Mouse (Mus musculus) forebrain, embryonic 10.5 days (tissue): ENCODE results near the gene Rps6ka1. TPM values are rescaled to one million over a fixed set of nuclear protein-coding genes. Genes with fewer than 3 reads are reported as not detected.

Experiments
- DNase-seq: peaks from one replicate; pipeline ENCODE4 v3.0.0-alpha.2; 2017; ENCODE audit warnings: low spot score; ENCODE audit errors: extremely low spot score
- H3K27ac ChIP-seq: fragments of 300-500 bp; sonication (generic); 2 replicates; pipeline ENCODE4 v1.5.1; 2016; ENCODE audit warnings: mild to moderate bottlenecking
- H3K27me3 ChIP-seq: fragments of 300-500 bp; sonication (generic); 2 replicates; pipeline ENCODE4 v1.6.1; 2016; ENCODE audit warnings: mild to moderate bottlenecking; ENCODE audit not compliant: poor library complexity, severe bottlenecking
- H3K36me3 ChIP-seq: fragments of 300-500 bp; sonication (generic); replicated peaks from 2 replicates; pipeline ENCODE4 v1.6.1; 2016; ENCODE audit warnings: mild to moderate bottlenecking, moderate library complexity
- H3K4me1 ChIP-seq: fragments of 300-500 bp; sonication (generic); 2 replicates; pipeline ENCODE4 v1.6.1; 2016
- H3K4me3 ChIP-seq: fragments of 300-500 bp; sonication (generic); 2 replicates; pipeline ENCODE4 v1.5.1; 2016; ENCODE audit warnings: mild to moderate bottlenecking, moderate library complexity
- H3K9me3 ChIP-seq: fragments of 300-500 bp; sonication (generic); 2 replicates; pipeline ENCODE4 v1.6.1; 2016; ENCODE audit warnings: mild to moderate bottlenecking, moderate library complexity
- WGBS: fragments of 180-500 bp; shearing (Covaris S2); methylation state at CpG from one replicate; pipeline ENCODE4 v1.1.7; 2016; 5-methylcytosine and 5-hydroxymethylcytosine counted together
- polyA plus RNA-seq: library from polyadenylated mRNA; unstranded; fragments of >200 nt; fragmentation: Nextera tagmentation; extraction: Ambion mirVana; gene quantifications from 2 replicates; pipeline ENCODE4 v1.2.1, GENCODE M21; 2016

Rps6ka1 gene
- polyA plus RNA-seq, 1 experiment from 2014 or later: 42.7 TPM

DNA sequence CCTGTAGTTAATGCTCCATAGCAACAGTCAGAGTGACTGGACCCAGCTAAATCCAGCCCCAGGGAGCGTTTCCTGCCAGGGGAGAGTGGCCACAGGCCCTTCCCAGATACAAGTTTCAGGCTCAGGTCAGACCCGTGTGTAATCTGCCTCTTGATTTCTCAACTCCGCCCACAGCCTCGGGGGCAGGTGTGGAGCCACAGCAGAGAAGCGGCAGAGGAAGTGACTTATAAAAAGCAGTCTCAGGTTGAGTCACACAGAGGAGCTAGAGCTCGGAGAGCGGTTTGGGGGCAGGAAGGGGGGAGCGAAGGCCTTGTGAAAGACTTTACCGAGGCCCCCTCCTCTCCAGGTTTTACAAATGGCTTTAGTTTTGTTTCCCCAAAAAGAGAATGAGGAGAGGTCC, 46.6 kb downstream of the Rps6ka1 start:
- no peaks in the 10 kb centered on the region for H3K9me3 ChIP-seq
- peak overlapping the region; percentile 40; the same call in 1 of the 2 replicates for H3K27ac ChIP-seq
- H3K27me3 ChIP-seq: no peaks in the 10 kb centered on the region
- WGBS: 48% methylated on average over 9 of the region's 9 CpGs
- no peak overlapping the region for H3K4me3 ChIP-seq
- DNase-seq: no peak
- H3K4me1 ChIP-seq: peaks cover 8% of the 10 kb centered on the region
- no peaks in the 10 kb centered on the region for H3K36me3 ChIP-seq

- Histone ChIP-seq H3K9me3 (no peaks in the 10 kb centered on the region), H3K4me3 (no peak overlapping the region), H3K36me3 (no peaks in the 10 kb centered on the region), H3K4me1 (peaks cover 8% of the 10 kb centered on the region), H3K27me3 (no peaks in the 10 kb centered on the region), H3K27ac (no peak overlapping the region)
- 94% methylated on average over 7 of the region's 7 CpGs for WGBS
- DNase-seq: no peak
Observed at GRCm38 (mm10) chr4:133840501-133840900, 47.1 kb downstream of the Rps6ka1 start.

GRCm38 (mm10) chr4:133839385-133839826, 48.2 kb downstream of the Rps6ka1 start:
- DNase-seq: no peak
- no peak overlapping the region for H3K27ac ChIP-seq
- no peaks in the 10 kb centered on the region for H3K9me3 ChIP-seq
- no peaks in the 10 kb centered on the region for H3K27me3 ChIP-seq
- no peaks in the 10 kb centered on the region for H3K36me3 ChIP-seq
- no peak overlapping the region for H3K4me3 ChIP-seq
- 65% methylated on average over 4 of the region's 4 CpGs for WGBS
- H3K4me1 ChIP-seq: peaks cover 8% of the 10 kb centered on the region

DNA sequence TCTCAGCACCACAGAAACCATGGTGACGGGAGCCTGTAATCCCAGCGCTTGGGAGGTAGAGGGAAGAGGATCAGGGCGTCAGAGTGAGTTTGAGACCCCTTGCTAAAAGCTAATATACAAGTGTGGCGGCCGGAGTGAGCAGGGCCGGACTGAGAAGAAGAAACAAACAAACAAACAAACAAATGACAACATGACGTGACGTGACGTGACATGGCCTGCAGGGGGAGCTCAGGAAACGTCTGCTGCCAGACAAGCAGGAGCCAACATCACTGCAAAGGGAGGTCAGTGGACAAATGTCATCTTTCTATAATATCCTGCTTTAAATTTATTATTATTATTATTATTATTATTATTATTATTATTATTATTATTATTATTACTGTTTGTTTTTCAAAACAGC, 51.0 kb downstream of the Rps6ka1 start:
- peaks cover 8% of the 10 kb centered on the region for H3K4me1 ChIP-seq

DNA sequence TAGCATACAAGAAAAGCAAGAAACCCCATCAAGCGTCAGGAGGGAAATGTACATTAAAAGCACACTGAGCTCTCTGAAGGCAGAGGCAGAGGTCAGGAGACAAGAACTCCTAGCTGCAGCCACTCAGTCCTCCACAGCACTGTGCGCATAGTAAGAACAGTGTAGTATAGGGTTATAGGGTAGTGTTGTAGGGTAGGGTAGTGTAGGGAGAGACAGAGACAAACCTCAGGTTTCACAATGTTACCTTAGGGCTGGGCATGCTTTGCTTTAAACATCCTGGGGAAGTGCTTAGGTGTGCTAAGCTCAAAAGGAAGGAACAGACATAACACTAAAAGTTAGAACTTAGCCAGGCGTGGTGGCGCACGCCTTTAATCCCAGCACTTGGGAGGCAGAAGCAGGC, 52.4 kb downstream of the Rps6ka1 start:
- WGBS: 95% methylated on average over 5 of the region's 5 CpGs
- H3K27ac ChIP-seq: no peak overlapping the region
- H3K4me1 ChIP-seq: no peaks in the 10 kb centered on the region
- no peaks in the 10 kb centered on the region for H3K9me3 ChIP-seq
- no peaks in the 10 kb centered on the region for H3K27me3 ChIP-seq
- H3K36me3 ChIP-seq: no peaks in the 10 kb centered on the region
- no peak for DNase-seq
- H3K4me3 ChIP-seq: no peak overlapping the region

More for the DNA sequence above, 51.0 kb downstream of the Rps6ka1 start:
- Histone ChIP-seq H3K36me3 (no peaks in the 10 kb centered on the region), H3K4me3 (no peak overlapping the region), H3K27ac (no peak overlapping the region), H3K27me3 (no peaks in the 10 kb centered on the region), H3K9me3 (no peaks in the 10 kb centered on the region)
- WGBS: 65% methylated on average over 10 of the region's 10 CpGs
- peak; percentile 37 for DNase-seq

DNA sequence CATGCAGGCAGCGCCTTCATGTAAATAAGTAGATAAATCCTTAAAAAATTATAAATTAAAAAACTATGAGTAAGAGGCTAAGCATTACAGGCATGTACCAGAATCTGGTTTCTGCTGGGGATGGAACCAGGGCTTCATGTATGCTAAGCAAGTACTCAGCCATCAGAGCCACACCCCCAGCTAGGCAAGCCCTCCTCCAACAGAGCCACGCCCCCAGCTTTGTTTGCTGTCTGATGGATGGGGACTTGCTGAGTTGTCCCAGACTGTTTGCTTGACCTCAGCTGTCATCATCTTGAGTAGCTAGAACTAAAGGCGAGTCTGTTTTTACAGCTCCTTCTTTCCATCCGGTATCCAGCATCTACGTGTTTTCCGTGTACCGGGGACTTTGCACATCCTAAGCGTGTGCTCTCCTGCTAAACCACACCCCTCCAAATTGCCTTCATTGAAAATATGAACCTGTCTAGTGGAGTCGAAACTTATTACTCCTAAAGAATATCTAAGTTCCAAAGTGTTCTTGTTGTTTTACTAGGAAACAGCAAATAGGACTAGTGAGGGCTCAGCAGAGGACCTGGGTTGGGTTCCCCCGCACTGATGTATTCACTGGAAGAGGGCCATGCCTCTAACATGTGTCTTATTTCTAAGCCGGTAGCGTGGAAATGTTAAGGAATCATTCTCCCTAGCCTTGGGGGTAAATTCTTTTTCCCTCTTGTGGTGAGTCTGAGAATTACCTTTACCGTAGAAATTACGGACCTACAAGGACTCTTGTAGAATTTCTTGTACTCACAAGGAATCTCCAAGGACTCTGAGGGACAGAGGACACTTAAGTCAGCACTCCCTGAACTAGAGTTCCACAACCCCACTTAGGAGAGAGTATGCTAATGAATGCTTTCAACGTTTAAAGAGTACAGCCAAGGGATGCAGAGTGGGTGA, 54.4 kb downstream of the Rps6ka1 start:
- 80% methylated on average over 15 of the region's 15 CpGs for WGBS
- no peak for DNase-seq

GRCm38 (mm10) chr4:133830453-133830852, 57.1 kb downstream of the Rps6ka1 start:
- Histone ChIP-seq H3K4me3 (no peak overlapping the region), H3K27me3 (peaks cover 18% of the 10 kb centered on the region), H3K36me3 (no peaks in the 10 kb centered on the region), H3K4me1 (peaks cover 21% of the 10 kb centered on the region), H3K9me3 (no peaks in the 10 kb centered on the region), H3K27ac (no peak overlapping the region)
- WGBS: 100% methylated on average over 1 of the region's 1 CpGs
- DNase-seq: no peak

More for the DNA sequence above, 54.4 kb downstream of the Rps6ka1 start:
- H3K4me1 ChIP-seq: peaks cover 15% of the 10 kb centered on the region
- no peaks in the 10 kb centered on the region for H3K9me3 ChIP-seq
- H3K27me3 ChIP-seq: peaks cover 8% of the 10 kb centered on the region
- H3K27ac ChIP-seq: no peak overlapping the region
- H3K4me3 ChIP-seq: no peak overlapping the region
- H3K36me3 ChIP-seq: no peaks in the 10 kb centered on the region

DNA sequence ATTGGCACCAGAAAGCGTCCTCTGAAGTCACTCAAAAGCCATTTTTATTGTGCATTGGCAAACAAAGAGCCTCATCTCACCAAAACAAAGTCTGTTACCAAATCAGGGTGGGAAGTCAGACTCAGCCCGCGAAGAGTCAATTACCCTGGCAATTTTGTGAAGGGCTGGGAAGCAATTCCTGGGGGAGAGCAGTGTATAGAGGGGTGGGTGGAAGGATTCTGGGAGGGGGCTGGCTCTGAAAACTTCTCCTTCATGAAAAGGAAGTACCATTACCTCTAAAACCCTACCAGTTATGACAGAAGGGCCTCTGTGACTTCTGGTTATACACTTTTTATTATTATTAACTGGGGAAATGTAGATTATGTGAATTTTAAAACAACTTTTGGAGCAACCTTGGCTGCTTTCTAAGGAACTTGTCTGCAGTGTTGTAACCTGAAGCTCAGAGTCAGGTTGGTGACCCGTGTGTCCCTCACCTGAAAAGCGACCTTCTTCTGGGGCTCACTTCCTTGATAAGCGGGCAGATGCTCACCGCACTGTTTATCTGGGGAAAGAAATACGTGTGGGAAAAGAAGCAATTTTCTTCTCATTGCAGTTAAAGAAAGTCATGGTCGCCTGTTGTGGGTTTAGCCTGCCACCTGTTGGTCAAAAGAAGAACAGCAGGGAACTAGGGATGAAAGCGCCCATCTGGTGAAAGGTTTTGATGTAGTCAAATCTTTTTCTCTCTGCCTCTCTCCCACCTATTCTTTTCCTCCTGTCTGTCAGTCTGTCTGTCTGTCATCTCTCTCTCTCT, 58.1 kb downstream of the Rps6ka1 start:
- Histone ChIP-seq H3K4me3 (peak overlapping the region; percentile 32), H3K9me3 (no peaks in the 10 kb centered on the region)

DNA sequence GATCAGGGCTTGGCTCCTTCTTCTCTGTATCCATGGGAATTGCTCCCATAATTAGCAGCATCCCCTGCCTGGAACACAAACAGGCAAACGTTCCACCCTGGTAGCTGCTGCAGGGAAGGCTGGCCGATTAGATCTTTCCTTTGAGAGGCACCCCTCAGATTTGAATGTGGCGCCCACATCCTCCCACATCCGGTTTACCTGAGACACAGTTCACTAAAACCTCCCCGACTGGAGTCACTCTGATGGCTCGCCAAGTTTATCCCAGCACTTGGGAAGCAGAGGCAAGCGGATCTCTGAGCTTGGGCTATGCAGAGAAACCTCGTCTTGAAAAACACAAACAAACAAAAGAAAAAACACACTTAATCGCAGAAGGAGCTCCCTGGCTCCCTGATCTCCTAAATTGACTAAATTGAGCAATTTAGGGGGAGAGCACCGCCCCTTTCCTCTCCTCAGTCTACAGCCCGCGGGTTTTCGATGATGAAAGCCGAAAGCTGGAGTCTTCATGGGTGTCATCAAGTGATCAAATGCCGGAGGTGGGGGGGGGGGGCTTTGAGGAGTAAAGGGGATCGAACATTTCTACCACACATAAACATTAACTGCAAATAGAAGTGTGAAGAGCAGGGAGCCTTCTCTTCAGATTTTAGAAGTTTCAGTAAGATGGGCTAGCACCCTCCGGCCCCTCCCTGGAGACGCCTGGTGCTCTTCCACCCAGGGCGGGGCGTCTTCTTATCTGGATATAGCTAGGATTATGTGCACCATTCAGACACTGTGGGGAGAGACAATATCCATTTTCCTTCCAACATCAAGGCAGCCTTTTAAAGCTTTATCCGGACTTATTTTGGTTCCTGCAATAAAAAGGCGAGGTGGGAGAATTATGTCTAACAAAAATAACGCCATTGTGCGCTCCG, 59.5 kb downstream of the Rps6ka1 start:
- DNase-seq: no peak
- Histone ChIP-seq H3K4me1 (peaks cover 21% of the 10 kb centered on the region), H3K27ac (peak overlapping the region; percentile 58), H3K27me3 (peaks cover 18% of the 10 kb centered on the region), H3K4me3 (peak overlapping the region; percentile 32), H3K9me3 (no peaks in the 10 kb centered on the region), H3K36me3 (no peaks in the 10 kb centered on the region)
- WGBS: 31% methylated on average over 25 of the region's 25 CpGs

More for the DNA sequence above, 58.1 kb downstream of the Rps6ka1 start:
- H3K27ac ChIP-seq: peak overlapping the region; percentile 58
- peak; percentile 79 for DNase-seq
- 5% methylated on average over 10 of the region's 10 CpGs for WGBS
- H3K4me1 ChIP-seq: peaks cover 21% of the 10 kb centered on the region
- no peaks in the 10 kb centered on the region for H3K36me3 ChIP-seq
- peaks cover 18% of the 10 kb centered on the region for H3K27me3 ChIP-seq

GRCm38 (mm10) chr4:133827354-133827753, 60.2 kb downstream of the Rps6ka1 start:
- DNase-seq: no peak
- 83% methylated on average over 6 of the region's 6 CpGs for WGBS
- H3K4me3 ChIP-seq: no peak overlapping the region
- no peaks in the 10 kb centered on the region for H3K9me3 ChIP-seq
- peaks cover 21% of the 10 kb centered on the region for H3K4me1 ChIP-seq
- H3K36me3 ChIP-seq: no peaks in the 10 kb centered on the region
- no peak overlapping the region for H3K27ac ChIP-seq
- H3K27me3 ChIP-seq: peaks cover 18% of the 10 kb centered on the region

DNA sequence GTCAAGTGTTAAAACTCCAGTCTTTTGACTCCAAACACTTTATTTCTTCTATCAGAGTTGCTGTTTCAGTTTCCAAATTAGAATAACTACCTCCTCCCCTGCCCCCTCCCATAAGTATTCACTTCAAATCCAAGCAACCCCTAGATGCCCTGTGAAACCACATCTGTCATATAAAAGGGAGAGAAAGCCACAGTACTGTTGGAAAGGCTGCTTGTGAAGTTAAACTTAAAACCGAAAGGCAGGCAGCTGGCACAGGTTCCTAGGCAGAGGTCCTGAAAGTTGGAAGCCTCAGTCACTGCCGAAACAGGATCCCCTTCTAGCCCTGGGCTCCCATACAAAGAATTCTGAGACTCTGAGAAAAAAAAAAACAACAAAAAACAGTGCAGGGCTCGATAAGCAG, 61.9 kb downstream of the Rps6ka1 start:
- no peak for DNase-seq
- WGBS: 64% methylated on average over 3 of the region's 3 CpGs
- peaks cover 24% of the 10 kb centered on the region for H3K4me1 ChIP-seq
- H3K27ac ChIP-seq: no peak overlapping the region
- H3K27me3 ChIP-seq: peaks cover 23% of the 10 kb centered on the region
- no peaks in the 10 kb centered on the region for H3K36me3 ChIP-seq
- no peak overlapping the region for H3K4me3 ChIP-seq
- no peaks in the 10 kb centered on the region for H3K9me3 ChIP-seq
